Mouse (Mus musculus): Measurements from ENCODE around the gene Dhdh.

- TF ChIP-seq TAL1 (IDR thresholded peaks at IDR 0.05; ENCODE audit: low read length), result no peak
- TF ChIP-seq GATA1 (IDR thresholded peaks at IDR 0.05; ENCODE audit: low read length), result no peak
Measured at GRCm38 (mm10) chr7:45437521-45438276, 50.9 kb downstream of the Dhdh start, which contains the start of gene Ruvbl2.
